Mouse (Mus musculus) testis, adult 2 months (tissue): Measurements from ENCODE around the gene Gsdme.

ENCODE experiments used
- CTCF ChIP-seq: fragments of 200-500 bp; IDR thresholded peaks from 2 replicates; pipeline ENCODE4 v1.5.1; 2012; ENCODE audit warnings: low read depth, mild to moderate bottlenecking, inconsistent platforms, low read length, moderate library complexity; ENCODE audit not compliant: control insufficient read depth, insufficient read depth, insufficient replicate concordance
- POLR2A ChIP-seq: fragments of 200-500 bp; IDR thresholded peaks from 2 replicates; pipeline ENCODE4 v1.6.1; 2012; ENCODE audit warnings: low read depth, mild to moderate bottlenecking, inconsistent platforms, low read length, moderate library complexity; ENCODE audit not compliant: control insufficient read depth

DNA sequence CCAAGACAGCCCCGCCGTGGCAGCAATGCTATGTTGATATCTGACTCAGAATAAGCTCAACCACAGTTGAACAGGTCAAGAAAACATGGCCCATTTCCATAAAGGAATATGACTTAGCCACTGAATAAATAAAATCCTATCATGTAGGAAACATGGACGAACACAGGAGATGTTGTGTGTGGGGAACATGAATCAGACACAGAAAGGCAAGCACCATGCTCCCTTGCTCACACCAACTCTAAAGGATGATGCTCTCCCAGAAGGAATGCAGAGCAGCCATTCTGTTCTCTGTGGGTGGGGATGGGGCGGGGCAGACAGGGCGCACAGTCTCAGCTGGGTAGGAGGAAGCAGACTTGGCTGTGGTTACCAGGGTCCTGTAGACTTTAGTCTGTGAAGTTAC is 38.4 kb downstream of the Gsdme start:
- no peak for TF ChIP-seq POLR2A
- TF ChIP-seq CTCF: no peak
